Mouse (Mus musculus): Measurements from ENCODE around the gene Fundc2. TPM values are rescaled to one million over a fixed set of nuclear protein-coding genes. Genes with fewer than 3 reads are reported as not detected.

The Fundc2 gene
- polyA plus RNA-seq (2012; ENCODE audit: insufficient read depth, insufficient read length, low replicate concordance, missing spikeins), result not detected in 2 replicates

- TF ChIP-seq POLR2A (IDR thresholded peaks at IDR 0.05; ENCODE audit: insufficient read depth, low read depth, low read length) (peak; percentile 58), CTCF (IDR thresholded peaks at IDR 0.05; ENCODE audit: insufficient read depth, low read depth, low read length) (no peak)
- Histone ChIP-seq H3K27ac (ENCODE audit: insufficient read depth, low read depth, low read length) (peak within 1 kb of the TSS; percentile 92), H3K4me3 (ENCODE audit: insufficient read depth, low read depth, low read length) (peak within 1 kb of the TSS; percentile 94), H3K4me1 (ENCODE audit: control insufficient read depth, insufficient read depth, low read length) (no peaks in the 10 kb centered on the region)
- WGBS, result 16% methylated on average over 25 of the region's 25 CpGs
These were observed at the start of gene Fundc2, which contains the start of gene F8 for GRCm38 (mm10) chrX:75382195-75382771. Gene Fundc2 (plus strand): TSS chrX:75382399. Gene F8 (minus strand): TSS chrX:75382615.

- TF ChIP-seq CTCF (IDR thresholded peaks at IDR 0.05; ENCODE audit: insufficient read depth, low read depth, low read length), result no peak
- no peak for TF ChIP-seq POLR2A (IDR thresholded peaks at IDR 0.05; ENCODE audit: insufficient read depth, low read depth, low read length)
- Histone ChIP-seq H3K4me3 (ENCODE audit: insufficient read depth, low read depth, low read length) (no peak overlapping the region), H3K27ac (ENCODE audit: insufficient read depth, low read depth, low read length) (no peak overlapping the region), H3K4me1 (ENCODE audit: control insufficient read depth, insufficient read depth, low read length) (no peaks in the 10 kb centered on the region)
These were observed 12.0 kb upstream of the Fundc2 start for GRCm38 (mm10) chrX:75370197-75370596.

GRCm38 (mm10) chrX:75372666-75373425 lies 9.4 kb upstream of the Fundc2 start:
- WGBS, result 58% methylated on average over 2 of the region's 2 CpGs
- H3K4me3 ChIP-seq (ENCODE audit: insufficient read depth, low read depth, low read length), result no peak overlapping the region
- TF ChIP-seq CTCF (IDR thresholded peaks at IDR 0.05; ENCODE audit: insufficient read depth, low read depth, low read length) (no peak), POLR2A (IDR thresholded peaks at IDR 0.05; ENCODE audit: insufficient read depth, low read depth, low read length) (no peak)
- no peaks in the 10 kb centered on the region for H3K4me1 ChIP-seq (ENCODE audit: control insufficient read depth, insufficient read depth, low read length)
- H3K27ac ChIP-seq (ENCODE audit: insufficient read depth, low read depth, low read length), result no peak overlapping the region

- Histone ChIP-seq H3K27ac (ENCODE audit: insufficient read depth, low read depth, low read length) (no peak overlapping the region), H3K4me3 (ENCODE audit: insufficient read depth, low read depth, low read length) (no peak overlapping the region), H3K4me1 (ENCODE audit: control insufficient read depth, insufficient read depth, low read length) (no peaks in the 10 kb centered on the region)
- TF ChIP-seq POLR2A (IDR thresholded peaks at IDR 0.05; ENCODE audit: insufficient read depth, low read depth, low read length) (no peak), CTCF (IDR thresholded peaks at IDR 0.05; ENCODE audit: insufficient read depth, low read depth, low read length) (no peak)
These were observed 5.4 kb upstream of the Fundc2 start for GRCm38 (mm10) chrX:75376815-75377214.

GRCm38 (mm10) chrX:75381176-75381575 lies 1.0 kb upstream of the Fundc2 start:
- no peak overlapping the region for H3K4me3 ChIP-seq (ENCODE audit: insufficient read depth, low read depth, low read length)
- no peak overlapping the region for H3K27ac ChIP-seq (ENCODE audit: insufficient read depth, low read depth, low read length)
- no peak for TF ChIP-seq CTCF (IDR thresholded peaks at IDR 0.05; ENCODE audit: insufficient read depth, low read depth, low read length)
- TF ChIP-seq POLR2A (IDR thresholded peaks at IDR 0.05; ENCODE audit: insufficient read depth, low read depth, low read length), result no peak
- 84% methylated on average over 1 of the region's 1 CpGs for WGBS
- no peaks in the 10 kb centered on the region for H3K4me1 ChIP-seq (ENCODE audit: control insufficient read depth, insufficient read depth, low read length)

GRCm38 (mm10) chrX:75381699-75382098 lies 500 bp upstream of the Fundc2 start:
- Histone ChIP-seq H3K27ac (ENCODE audit: insufficient read depth, low read depth, low read length) (no peak overlapping the region), H3K4me1 (ENCODE audit: control insufficient read depth, insufficient read depth, low read length) (no peaks in the 10 kb centered on the region), H3K4me3 (ENCODE audit: insufficient read depth, low read depth, low read length) (no peak overlapping the region)
- WGBS, result 67% methylated on average over 5 of the region's 5 CpGs
- TF ChIP-seq POLR2A (IDR thresholded peaks at IDR 0.05; ENCODE audit: insufficient read depth, low read depth, low read length), result no peak
- TF ChIP-seq CTCF (IDR thresholded peaks at IDR 0.05; ENCODE audit: insufficient read depth, low read depth, low read length), result no peak

GRCm38 (mm10) chrX:75399471-75399870 lies 17.3 kb downstream of the Fundc2 start:
- H3K4me1 ChIP-seq (ENCODE audit: control insufficient read depth, insufficient read depth, low read length), result no peaks in the 10 kb centered on the region
- 69% methylated on average over 1 of the region's 1 CpGs for WGBS
- H3K27ac ChIP-seq (ENCODE audit: insufficient read depth, low read depth, low read length), result no peak overlapping the region
- H3K4me3 ChIP-seq (ENCODE audit: insufficient read depth, low read depth, low read length), result no peak overlapping the region
- TF ChIP-seq CTCF (IDR thresholded peaks at IDR 0.05; ENCODE audit: insufficient read depth, low read depth, low read length), result no peak

- no peak overlapping the region for H3K4me3 ChIP-seq (ENCODE audit: insufficient read depth, low read depth, low read length)
- TF ChIP-seq POLR2A (IDR thresholded peaks at IDR 0.05; ENCODE audit: insufficient read depth, low read depth, low read length) (no peak), CTCF (IDR thresholded peaks at IDR 0.05; ENCODE audit: insufficient read depth, low read depth, low read length) (no peak)
- WGBS, result 80% methylated on average over 2 of the region's 2 CpGs
These were observed 20.5 kb downstream of the Fundc2 start for GRCm38 (mm10) chrX:75402668-75403067.

GRCm38 (mm10) chrX:75403350-75403749 lies 21.2 kb downstream of the Fundc2 start:
- TF ChIP-seq POLR2A (IDR thresholded peaks at IDR 0.05; ENCODE audit: insufficient read depth, low read depth, low read length) (no peak), CTCF (IDR thresholded peaks at IDR 0.05; ENCODE audit: insufficient read depth, low read depth, low read length) (no peak)
- H3K4me1 ChIP-seq (ENCODE audit: control insufficient read depth, insufficient read depth, low read length), result no peaks in the 10 kb centered on the region
- no peak overlapping the region for H3K4me3 ChIP-seq (ENCODE audit: insufficient read depth, low read depth, low read length)
- H3K27ac ChIP-seq (ENCODE audit: insufficient read depth, low read depth, low read length), result no peak overlapping the region

More at GRCm38 (mm10) chrX:75402668-75403067, 20.5 kb downstream of the Fundc2 start:
- Histone ChIP-seq H3K27ac (ENCODE audit: insufficient read depth, low read depth, low read length) (no peak overlapping the region), H3K4me1 (ENCODE audit: control insufficient read depth, insufficient read depth, low read length) (no peaks in the 10 kb centered on the region)
